Mouse (Mus musculus) C2C12 (cell line): ENCODE results near the gene Tmx4. TPM values are rescaled to one million over a fixed set of nuclear protein-coding genes. Genes with fewer than 3 reads are reported as not detected.

Experiments used
- H3K27me3 ChIP-seq: one replicate; pipeline ENCODE4 v1.6.1; 2011; ENCODE audit not compliant: control insufficient read depth, insufficient read depth, insufficient read length
- H3K36me3 ChIP-seq: one replicate; pipeline ENCODE4 v1.6.1; 2011; ENCODE audit not compliant: control insufficient read depth, insufficient read depth
- H3K4me3 ChIP-seq: one replicate; pipeline ENCODE4 v1.5.1; 2011; ENCODE audit warnings: mild to moderate bottlenecking, control low read depth; ENCODE audit not compliant: poor library complexity, insufficient read depth, severe bottlenecking
- H3K79me2 ChIP-seq: one replicate; pipeline ENCODE4 v1.6.1; 2011; ENCODE audit not compliant: control insufficient read depth, insufficient read depth
- H3K79me3 ChIP-seq: one replicate; pipeline ENCODE4 v1.6.1; 2011; ENCODE audit warnings: low read depth, control low read depth
- H3ac ChIP-seq: one replicate; pipeline ENCODE3; 2011; ENCODE audit warnings: low read depth; ENCODE audit not compliant: control insufficient read depth, insufficient read length
- CEBPB ChIP-seq: IDR thresholded peaks from one replicate; pipeline ENCODE4 v1.6.1; 2011; ENCODE audit warnings: low read depth, mild to moderate bottlenecking, control low read depth, moderate library complexity
- CTCF ChIP-seq: IDR thresholded peaks from one replicate; pipeline ENCODE4 v1.5.1; 2011; ENCODE audit not compliant: control insufficient read depth, insufficient read depth, insufficient read length
- FOSL1 ChIP-seq: IDR thresholded peaks from one replicate; pipeline ENCODE4 v1.8.0; 2011; ENCODE audit warnings: mild to moderate bottlenecking, low read length; ENCODE audit not compliant: poor library complexity, insufficient read depth, severe bottlenecking
- MAX ChIP-seq: IDR thresholded peaks from one replicate; pipeline ENCODE4 v1.6.1; 2011; ENCODE audit warnings: mild to moderate bottlenecking, control low read depth
- MYOD1 ChIP-seq: IDR thresholded peaks from one replicate; pipeline ENCODE4 v1.6.1; 2011; ENCODE audit warnings: low read depth; ENCODE audit not compliant: control insufficient read depth, insufficient read length
- MYOG ChIP-seq: IDR thresholded peaks from one replicate; pipeline ENCODE4 v1.6.1; 2011; ENCODE audit not compliant: control insufficient read depth, insufficient read length; ENCODE audit errors: extremely low read depth
- USF1 ChIP-seq: IDR thresholded peaks from one replicate; pipeline ENCODE4 v1.6.1; 2011; ENCODE audit warnings: low read depth, mild to moderate bottlenecking, control low read depth, moderate library complexity
- polyA plus RNA-seq: library from polyadenylated mRNA; unstranded; fragments of >200 nt; fragmentation: generic; extraction: Trizol; gene quantifications from one replicate; pipeline ENCODE4 v1.2.1, GENCODE M21; 2012; ENCODE audit warnings: missing spikeins

Gene Tmx4
- polyA plus RNA-seq, 1 experiment: 2.9 TPM

DNA sequence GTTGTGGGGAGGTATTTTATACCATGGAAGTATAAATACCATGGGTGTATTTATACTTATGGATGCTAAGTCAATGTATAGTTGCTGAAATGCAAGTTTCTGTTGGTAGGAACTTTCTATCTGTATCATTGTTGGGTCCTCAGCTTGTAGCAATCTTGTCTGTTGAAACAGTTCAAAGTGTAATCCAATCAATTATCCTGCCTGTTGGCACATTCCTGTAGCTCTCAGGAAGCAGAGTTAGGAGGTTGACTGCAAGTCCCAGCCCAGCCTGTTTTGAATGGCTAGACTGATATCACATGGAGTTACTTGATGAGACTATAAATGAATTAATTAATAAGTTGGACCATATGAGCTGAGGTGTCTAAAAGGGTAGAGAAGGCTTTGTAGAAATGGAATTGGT lies 91.6 kb downstream of the Tmx4 start:
- Histone ChIP-seq H3K36me3 (no peaks in the 10 kb centered on the region), H3ac (no peak overlapping the region), H3K4me3 (no peak overlapping the region), H3K27me3 (no peaks in the 10 kb centered on the region), H3K79me2 (no peaks in the 10 kb centered on the region), H3K79me3 (no peaks in the 10 kb centered on the region)
- no peak for TF ChIP-seq MYOD1
- no peak for TF ChIP-seq MAX
- TF ChIP-seq CTCF: no peak
- no peak for TF ChIP-seq FOSL1
- no peak for TF ChIP-seq MYOG
- no peak for TF ChIP-seq CEBPB
- no peak for TF ChIP-seq USF1

DNA sequence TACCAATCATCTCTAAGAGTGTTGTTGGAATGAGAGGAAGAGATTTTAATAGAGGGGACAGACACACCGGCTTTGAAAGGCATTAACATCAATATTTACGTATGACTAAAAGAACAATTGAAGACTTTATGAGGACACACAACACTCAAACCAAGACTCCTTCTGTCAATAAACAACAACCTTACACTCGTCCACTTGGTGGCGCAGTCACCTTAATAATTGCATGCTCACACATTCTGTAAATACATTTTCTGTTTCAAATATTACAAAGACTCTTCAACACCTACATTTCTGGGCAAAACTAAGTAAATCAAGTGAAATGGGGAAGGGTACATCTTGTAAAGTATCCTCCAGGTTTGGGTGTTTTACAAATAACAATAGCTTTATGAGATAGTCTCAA lies 94.2 kb downstream of the Tmx4 start:
- no peaks in the 10 kb centered on the region for H3K79me2 ChIP-seq
- H3K27me3 ChIP-seq: no peaks in the 10 kb centered on the region
- no peak overlapping the region for H3K4me3 ChIP-seq
- no peaks in the 10 kb centered on the region for H3K36me3 ChIP-seq
- TF ChIP-seq MAX (no peak), MYOG (no peak), CEBPB (no peak), CTCF (peak; percentile 34), USF1 (no peak), FOSL1 (no peak)
- no peaks in the 10 kb centered on the region for H3K79me3 ChIP-seq
- H3ac ChIP-seq: no peak overlapping the region

GRCm38 (mm10) chr2:134545116-134545515 lies 98.8 kb downstream of the Tmx4 start:
- Histone ChIP-seq H3K36me3 (no peaks in the 10 kb centered on the region), H3K27me3 (no peaks in the 10 kb centered on the region), H3K79me3 (no peaks in the 10 kb centered on the region), H3ac (no peak overlapping the region), H3K4me3 (no peak overlapping the region), H3K79me2 (no peaks in the 10 kb centered on the region)
- TF ChIP-seq CEBPB (no peak), MYOG (no peak), USF1 (no peak), MYOD1 (no peak), CTCF (no peak), FOSL1 (peak; percentile 5), MAX (peak; percentile 68)

DNA sequence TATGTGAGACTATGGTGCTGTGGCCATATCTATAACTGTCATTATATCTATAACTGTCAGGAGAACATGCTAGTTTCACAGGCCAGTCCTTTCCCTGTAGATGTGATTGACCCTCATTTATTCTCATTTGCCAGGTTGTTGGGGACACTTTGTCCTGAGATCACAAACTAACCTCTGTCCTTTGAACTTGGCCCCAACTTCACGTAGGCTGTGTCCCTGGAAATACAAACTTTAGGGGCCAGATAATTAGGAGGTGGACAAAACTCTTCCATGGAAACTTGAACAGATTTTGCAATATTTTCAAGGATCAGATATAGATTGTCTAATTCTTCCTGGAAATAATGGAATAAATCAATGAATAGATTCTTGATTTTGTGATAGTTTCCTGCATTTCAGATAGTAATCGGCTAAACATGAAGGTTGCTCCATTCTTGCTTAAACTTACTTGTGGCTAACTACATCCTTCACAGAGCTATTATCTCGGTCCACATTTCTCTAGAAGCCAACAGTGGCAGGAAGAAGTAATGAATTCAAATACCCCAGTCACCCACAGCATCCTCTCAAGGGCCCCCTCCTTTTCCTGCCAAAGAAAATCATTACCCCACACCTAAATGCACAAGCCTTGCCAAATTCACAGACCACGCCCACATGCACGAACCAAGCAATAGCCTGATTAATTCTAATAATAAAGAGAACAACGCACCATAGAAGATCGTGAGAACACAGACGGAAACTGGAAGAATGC lies 99.5 kb downstream of the Tmx4 start:
- no peaks in the 10 kb centered on the region for H3K36me3 ChIP-seq
- H3K27me3 ChIP-seq: no peaks in the 10 kb centered on the region
- H3ac ChIP-seq: no peak overlapping the region
- no peaks in the 10 kb centered on the region for H3K79me2 ChIP-seq
- no peak for TF ChIP-seq USF1
- TF ChIP-seq MYOD1: no peak
- no peak for TF ChIP-seq MAX
- no peak for TF ChIP-seq MYOG
- TF ChIP-seq CTCF: no peak
- no peak for TF ChIP-seq FOSL1
- no peak for TF ChIP-seq CEBPB
- no peak overlapping the region for H3K4me3 ChIP-seq
- H3K79me3 ChIP-seq: no peaks in the 10 kb centered on the region

Other genes with a start within 250 kb of the Tmx4 start
- gene Hao1, start 89.8 kb downstream of the Tmx4 start, polyA plus RNA-seq: 0.28 TPM
- gene Plcb1, start 141.9 kb upstream of the Tmx4 start, polyA plus RNA-seq: 0.55 TPM